Mouse (Mus musculus) CD4-positive, CD25-positive, alpha-beta regulatory T cell, adult 2 months (primary cell): Measurements from ENCODE around the gene Ripk1.
A peak's percentile ranks its signal among the peaks of the same experiment; 100 is the strongest.

Experiments used
- DNase-seq: peaks from one replicate; pipeline ENCODE4 v3.0.0-alpha.2; 2012; ENCODE audit warnings: low read depth, low spot score

Ripk1 gene

DNA sequence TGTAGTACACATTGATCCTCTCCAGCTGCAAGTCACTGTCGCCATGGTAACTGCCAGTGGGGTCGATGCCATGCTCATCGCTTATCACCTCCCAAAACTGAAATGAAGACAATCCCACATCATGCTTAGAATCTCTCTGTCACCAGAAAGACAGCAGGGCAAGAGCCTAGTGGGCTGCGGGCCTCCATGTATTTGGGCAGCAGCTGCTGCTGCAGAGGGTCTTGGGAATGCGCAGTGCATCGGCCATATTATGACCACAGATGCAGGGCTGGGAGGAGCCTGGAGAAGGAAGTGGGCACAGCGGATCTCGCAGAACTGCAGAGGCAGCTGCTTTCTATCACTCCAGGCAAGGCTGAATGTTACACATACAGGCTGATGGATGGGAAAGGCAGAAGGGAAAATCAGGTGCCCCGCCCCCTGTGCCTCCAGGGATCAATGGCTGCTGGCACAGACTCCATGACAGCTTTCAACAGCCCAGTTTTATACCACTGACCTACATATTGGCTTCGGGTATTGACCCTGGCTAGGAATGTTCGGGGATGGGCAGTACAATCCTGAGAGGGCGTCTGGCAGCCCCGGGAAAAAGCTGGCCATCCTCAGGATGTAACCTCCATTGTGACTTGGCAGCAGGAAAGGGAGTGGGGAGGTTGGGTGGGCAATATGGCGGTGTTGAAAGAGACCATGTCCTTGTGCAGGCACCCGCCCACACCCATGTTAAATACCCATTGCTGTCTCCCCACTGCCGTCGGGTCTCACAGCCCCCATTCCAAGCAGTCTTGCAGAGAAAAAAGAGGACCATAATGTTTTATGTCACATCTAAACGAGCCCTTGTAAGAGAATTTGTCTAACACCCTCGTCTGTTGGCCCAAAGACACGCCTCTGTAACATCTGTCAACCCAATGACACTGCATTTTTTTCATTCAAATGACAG lies 74.7 kb downstream of the Ripk1 start:
- peak; percentile 33 for DNase-seq

DNA sequence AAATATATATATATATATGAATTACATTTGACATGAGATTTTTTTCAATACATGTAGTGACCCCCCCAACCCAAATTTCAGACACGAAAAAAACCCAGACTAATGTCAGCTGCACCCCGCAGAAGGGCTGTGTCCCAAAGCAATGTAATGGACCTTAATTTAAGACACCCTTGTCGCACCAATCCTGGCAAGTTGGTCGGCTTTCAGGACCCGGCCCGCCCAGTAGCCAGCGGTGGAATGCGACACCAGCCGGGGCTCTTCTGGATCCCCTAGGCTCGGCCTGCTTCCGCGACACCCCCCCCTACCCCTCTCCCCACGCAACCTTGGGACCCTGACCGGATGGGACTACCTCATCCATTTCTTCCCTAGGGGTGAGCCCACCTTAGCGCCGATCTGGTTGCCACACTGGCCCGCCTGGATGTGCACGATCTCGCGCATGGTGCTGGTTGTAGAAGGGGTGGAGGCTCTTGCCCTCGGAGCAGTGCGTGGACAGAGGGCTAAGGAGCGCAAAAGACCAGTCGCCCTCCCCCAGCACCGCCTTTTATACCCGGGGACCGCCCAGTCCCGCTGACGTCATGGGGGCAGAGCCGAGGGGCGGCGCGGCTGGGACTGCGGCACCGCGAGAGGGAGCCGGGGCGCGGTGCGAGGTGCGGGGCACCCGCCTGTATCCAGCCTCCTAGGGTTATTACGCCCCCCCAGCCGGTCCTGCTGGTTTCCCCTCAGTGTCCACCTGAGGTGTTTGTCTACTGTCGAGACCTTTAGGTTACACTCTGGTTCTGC lies 75.5 kb downstream of the Ripk1 start, which contains the start of gene Tubb2a:
Gene Tubb2a, minus strand, starts transcription at position 516 of the 780 bp plus-strand sequence.
- DNase-seq, result peak; percentile 94

DNA sequence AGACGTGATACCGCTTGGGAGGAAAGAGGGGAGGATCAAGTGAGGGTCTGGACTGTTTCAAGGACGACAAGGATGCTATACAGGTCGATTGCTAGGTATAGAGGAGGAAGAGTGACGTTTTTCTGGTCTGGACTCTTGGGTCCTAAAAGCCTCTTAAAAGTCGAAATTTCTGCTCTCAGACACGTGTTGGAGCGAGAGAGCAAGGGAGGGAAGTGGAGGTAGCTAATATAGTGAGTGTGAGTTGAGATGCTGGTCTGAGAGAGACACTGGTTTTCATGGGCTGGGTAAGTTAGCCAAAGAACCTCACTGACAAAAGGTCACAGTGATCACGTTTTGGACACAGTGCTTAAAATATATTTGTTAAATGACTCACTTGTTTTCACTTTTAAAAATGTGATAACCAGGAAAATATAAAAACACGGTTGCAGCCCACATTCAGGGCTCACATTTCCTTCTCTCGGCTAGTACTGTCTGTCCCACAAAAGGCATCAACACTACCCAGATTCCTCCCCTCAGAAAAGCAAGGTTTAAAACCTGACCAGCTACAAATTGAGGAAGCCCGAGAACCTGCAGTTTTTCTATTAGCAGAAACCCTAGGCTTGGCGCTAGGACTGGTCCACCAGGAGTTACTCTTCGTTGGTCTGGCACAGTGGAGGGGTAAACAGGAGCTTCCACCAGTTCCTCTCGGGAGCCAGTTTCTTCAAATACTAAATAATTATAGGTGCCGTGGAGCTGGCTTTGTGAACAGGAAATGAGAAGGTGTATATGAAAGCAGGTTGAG lies 76.5 kb downstream of the Ripk1 start:
- no peak for DNase-seq

DNA sequence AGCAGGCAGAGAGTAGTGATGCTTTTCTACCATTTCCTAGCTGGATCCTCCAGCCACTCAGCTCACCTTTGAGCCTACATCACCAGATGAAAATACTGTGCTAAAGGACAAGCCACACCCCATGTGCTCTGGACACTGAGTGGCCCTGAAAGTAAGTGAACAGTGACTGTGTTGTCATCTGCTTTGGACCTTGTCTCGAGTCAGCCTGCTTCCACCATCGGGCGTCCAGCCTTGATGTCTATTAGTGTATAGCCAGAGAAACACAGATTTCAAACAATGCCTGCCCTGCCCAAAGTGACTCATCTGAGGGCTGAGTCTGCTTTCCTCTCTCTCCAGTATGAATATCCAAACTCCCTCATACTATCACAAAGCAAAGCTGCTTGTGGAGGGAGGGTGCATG lies 77.6 kb downstream of the Ripk1 start:
- DNase-seq, result no peak

DNA sequence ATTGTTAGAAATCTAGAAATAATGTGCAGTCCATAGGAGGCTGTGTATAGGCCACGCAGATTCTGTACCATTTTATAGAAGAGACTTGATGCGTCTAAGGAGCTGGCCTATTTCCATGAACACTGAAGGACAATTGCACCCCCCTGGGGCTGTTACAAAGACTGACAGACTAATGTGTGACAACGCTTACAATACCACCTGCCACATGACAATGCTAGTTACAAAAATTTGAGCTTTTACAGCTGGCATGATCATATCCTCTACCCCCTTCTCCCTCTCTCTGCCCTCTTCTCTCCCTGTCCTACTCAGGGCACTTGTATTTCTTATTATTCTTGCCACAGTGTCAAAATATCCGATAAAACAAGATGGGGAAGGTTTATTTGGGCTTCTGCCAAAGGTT lies 79.8 kb downstream of the Ripk1 start:
- DNase-seq, result no peak

DNA sequence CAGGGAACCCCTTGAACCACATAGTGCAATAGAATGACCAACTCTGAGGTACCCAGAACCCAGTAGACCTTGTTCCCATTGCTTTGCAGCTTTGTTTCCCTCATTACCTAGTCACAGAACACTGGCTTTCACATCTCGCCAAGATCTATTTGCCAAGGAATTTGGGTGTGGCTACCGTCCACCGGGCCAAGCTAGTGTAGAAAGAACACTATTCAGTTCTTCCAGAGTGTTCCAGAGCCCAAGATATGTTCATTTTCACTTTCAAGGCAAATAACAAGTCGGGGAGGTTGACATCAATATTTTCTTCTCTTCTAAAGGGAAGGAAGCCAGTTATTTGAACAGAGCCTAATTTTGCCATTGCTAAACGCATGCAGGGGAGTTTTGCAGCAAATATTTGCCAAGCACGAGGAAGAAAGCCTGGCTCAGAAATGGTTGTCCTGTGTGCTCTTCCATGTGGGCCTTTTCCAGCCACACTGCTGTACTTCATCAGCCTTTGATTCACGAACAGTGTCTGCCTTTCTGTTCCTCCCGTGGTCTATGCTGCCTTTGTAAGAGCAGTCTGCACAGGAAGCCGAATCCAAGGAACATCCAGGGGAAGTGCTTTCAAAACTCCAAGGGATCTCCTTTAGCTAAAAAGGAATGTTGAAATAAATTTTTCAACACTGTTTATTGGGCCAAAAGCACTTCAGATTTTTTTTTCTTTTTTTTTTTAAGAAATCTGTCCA lies 82.0 kb downstream of the Ripk1 start:
- no peak for DNase-seq
